Mouse (Mus musculus) splenic B cell, adult 2 months (primary cell): Measurements from ENCODE around the gene Ap1m1.

Experiments used
- DNase-seq: peaks from one replicate; pipeline ENCODE4 v3.0.0-alpha.2; 2011; ENCODE audit warnings: low read depth, low spot score
- H3K27me3 ChIP-seq: 2 replicates; pipeline ENCODE4 v1.6.1; 2012; ENCODE audit warnings: mild to moderate bottlenecking, low read length, moderate library complexity, mixed read lengths; ENCODE audit not compliant: control insufficient read depth, poor library complexity, insufficient read depth, severe bottlenecking
- H3K36me3 ChIP-seq: 2 replicates; pipeline ENCODE4 v1.6.1; 2012; ENCODE audit warnings: mild to moderate bottlenecking, low read length, moderate library complexity, mixed read lengths; ENCODE audit not compliant: control insufficient read depth, poor library complexity, insufficient read depth, severe bottlenecking

The Ap1m1 gene

GRCm38 (mm10) chr8:72220758-72221157 is 19.1 kb upstream of the Ap1m1 start:
- H3K27me3 ChIP-seq = no peaks in the 10 kb centered on the region
- H3K36me3 ChIP-seq = no peaks in the 10 kb centered on the region; the same call in 1 of the 2 replicates
- no peak for DNase-seq

DNA sequence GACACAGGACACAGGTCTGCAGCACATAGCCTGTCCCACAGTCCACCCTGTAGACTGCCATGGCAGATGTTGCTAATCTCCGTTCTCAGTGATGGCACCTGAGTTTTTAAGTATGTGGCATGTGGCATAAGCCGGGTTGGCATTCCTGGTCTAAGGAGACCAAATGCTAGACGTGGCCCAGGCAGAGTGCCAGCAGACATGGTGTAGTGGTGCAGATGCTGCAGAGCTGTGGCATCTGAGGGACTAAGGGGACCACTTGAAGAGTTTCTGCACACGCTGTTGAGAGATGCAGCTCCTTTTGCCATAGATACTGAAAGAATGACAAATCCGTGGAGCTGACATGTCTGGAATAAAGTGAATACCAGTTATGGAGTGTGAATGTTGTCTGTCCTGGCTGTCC is 17.2 kb upstream of the Ap1m1 start:
- no peak for DNase-seq
- Histone ChIP-seq H3K36me3 (no peaks in the 10 kb centered on the region; the same call in 1 of the 2 replicates), H3K27me3 (no peaks in the 10 kb centered on the region)

GRCm38 (mm10) chr8:72240403-72240763 is 565 bp downstream of the Ap1m1 start:
- Histone ChIP-seq H3K36me3 (peaks cover 2% of the 10 kb centered on the region; the same call in 1 of the 2 replicates), H3K27me3 (no peaks in the 10 kb centered on the region)
- DNase-seq = no peak

DNA sequence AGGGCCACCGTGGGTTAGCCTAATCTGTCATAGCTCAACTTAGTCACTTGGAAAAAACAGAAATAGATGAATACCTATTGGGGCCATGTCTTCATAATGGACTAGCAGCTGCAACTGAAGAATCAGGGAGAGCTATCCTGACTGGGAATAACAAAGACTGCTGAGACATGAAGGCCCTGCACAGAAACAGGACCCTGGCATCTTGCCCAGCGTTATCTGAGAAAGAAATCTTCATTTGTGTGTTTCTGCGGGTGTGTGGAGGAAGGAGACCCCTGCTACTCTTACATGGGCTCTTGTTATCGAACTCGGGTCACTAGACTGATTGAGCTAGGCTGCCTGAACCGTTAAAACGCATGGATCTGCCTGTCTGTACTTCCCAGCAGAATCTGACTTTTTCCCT is 1.1 kb downstream of the Ap1m1 start:
- Histone ChIP-seq H3K36me3 (peaks cover 2% of the 10 kb centered on the region; the same call in 1 of the 2 replicates), H3K27me3 (no peaks in the 10 kb centered on the region)
- no peak for DNase-seq

DNA sequence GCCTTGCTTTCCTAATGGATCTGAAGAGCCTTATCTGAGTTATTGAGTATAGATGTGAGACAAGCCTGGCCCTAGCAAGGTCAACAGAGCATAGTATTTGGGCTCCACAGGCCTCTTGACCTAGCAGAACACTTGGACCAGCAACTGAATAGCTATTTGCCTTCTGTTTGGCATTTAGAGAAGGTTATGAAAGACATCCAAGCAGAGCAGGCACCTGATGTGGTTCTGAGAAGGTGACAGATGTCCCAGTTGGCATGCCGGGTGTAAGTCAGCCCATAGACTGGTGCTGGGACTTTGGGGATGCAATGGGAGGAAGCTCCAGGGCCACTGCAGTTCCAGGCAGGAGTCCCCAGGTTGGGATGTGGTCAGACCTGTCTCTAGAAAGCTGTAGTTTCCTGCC is 2.4 kb downstream of the Ap1m1 start:
- DNase-seq = no peak
- Histone ChIP-seq H3K27me3 (no peaks in the 10 kb centered on the region), H3K36me3 (peaks cover 2% of the 10 kb centered on the region; the same call in 1 of the 2 replicates)

- no peak for DNase-seq
- no peaks in the 10 kb centered on the region for H3K27me3 ChIP-seq
- peaks cover 4% of the 10 kb centered on the region for H3K36me3 ChIP-seq
Observed at GRCm38 (mm10) chr8:72244610-72245009, 4.8 kb downstream of the Ap1m1 start.

GRCm38 (mm10) chr8:72257171-72257901 is 17.5 kb downstream of the Ap1m1 start:
- peak; percentile 69 for DNase-seq
- Histone ChIP-seq H3K36me3 (peaks cover 6% of the 10 kb centered on the region; the same call in 1 of the 2 replicates), H3K27me3 (no peaks in the 10 kb centered on the region)

DNA sequence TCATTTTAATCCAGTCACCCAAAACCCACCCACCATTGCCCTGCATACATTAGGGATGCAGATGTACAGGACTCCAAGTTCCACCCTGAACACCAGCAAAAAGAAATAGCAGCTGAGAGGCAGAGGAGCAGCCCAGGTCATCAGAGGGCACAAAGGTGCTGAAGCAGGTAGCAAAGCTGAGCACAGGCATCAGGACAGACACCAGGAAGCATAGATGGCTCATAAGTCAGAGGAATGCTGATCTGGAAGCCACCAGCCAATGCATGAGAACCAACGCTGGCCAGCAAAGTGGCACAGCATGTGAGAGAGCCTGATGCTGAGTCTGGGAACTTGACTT is 18.1 kb downstream of the Ap1m1 start:
- Histone ChIP-seq H3K36me3 (peaks cover 6% of the 10 kb centered on the region; the same call in 1 of the 2 replicates), H3K27me3 (no peaks in the 10 kb centered on the region)
- no peak for DNase-seq

DNA sequence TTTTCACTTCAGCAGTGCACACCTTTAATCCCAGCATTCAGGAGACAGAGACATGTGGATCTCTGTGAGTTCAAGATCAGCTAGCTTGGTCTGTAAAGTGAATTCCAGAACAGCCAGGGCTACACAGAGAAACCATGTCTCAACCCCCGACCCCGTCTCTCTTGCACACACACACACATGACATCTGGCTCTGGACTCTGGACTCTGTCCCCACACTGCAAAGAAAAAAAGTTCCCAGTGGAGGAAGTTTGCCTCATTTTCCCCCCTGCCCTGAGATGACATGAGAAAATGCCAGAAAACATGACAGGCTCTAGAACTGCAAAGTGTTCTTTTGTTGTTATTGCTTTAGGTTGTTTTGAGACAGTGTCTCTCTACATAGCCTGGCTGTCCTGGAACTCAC is 20.0 kb downstream of the Ap1m1 start:
- Histone ChIP-seq H3K36me3 (peaks cover 4% of the 10 kb centered on the region; the same call in 1 of the 2 replicates), H3K27me3 (no peaks in the 10 kb centered on the region)
- no peak for DNase-seq

GRCm38 (mm10) chr8:72260585-72260984 is 20.8 kb downstream of the Ap1m1 start:
- Histone ChIP-seq H3K27me3 (no peaks in the 10 kb centered on the region), H3K36me3 (peaks cover 2% of the 10 kb centered on the region; the same call in 1 of the 2 replicates)
- peak; percentile 50 for DNase-seq

DNA sequence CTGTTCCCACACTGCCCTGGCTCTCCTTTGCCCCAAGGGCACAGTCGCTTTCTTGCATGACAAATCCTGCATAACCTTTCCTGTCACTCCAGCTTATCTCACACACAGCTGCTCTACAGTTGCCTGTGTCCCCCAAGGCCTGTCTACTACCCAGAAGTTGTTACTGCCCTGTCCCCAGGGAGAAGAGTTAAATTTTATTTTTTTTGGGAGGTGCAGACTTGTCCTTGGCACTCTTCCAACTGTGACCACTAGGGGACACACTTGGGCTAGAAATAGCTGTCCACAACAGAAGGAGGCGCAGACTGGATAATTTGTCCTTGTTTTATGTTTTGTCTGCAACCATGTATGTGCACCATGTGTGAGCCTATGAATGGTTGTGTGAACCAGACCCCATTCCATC is 21.2 kb downstream of the Ap1m1 start:
- no peaks in the 10 kb centered on the region for H3K27me3 ChIP-seq
- peaks cover 2% of the 10 kb centered on the region; the same call in 1 of the 2 replicates for H3K36me3 ChIP-seq
- DNase-seq = peak; percentile 93

- no peak for DNase-seq
- H3K36me3 ChIP-seq = peaks cover 2% of the 10 kb centered on the region; the same call in 1 of the 2 replicates
- no peaks in the 10 kb centered on the region for H3K27me3 ChIP-seq
Observed at GRCm38 (mm10) chr8:72261431-72261830, 21.6 kb downstream of the Ap1m1 start.

DNA sequence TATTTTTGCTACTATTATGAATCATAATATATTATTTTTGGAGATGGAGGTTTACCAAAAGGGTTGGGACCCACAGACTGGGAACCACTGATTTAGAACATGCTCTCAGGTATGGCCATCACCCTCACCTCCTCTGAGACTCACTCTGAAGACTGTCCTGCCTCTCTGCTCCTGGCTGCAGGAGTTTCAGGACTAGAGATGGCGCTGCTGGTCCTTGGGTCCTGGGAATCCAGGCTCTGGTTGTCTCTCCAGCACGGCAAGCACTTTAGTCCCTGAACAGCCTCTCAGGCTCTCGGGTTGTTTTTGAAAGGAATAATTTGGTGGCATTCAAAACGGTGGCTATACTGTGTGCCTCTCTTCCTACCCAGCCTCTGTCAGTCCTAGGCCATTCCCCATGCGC is 22.1 kb downstream of the Ap1m1 start:
- H3K27me3 ChIP-seq = no peaks in the 10 kb centered on the region
- no peaks in the 10 kb centered on the region; the same call in 1 of the 2 replicates for H3K36me3 ChIP-seq
- DNase-seq = no peak

DNA sequence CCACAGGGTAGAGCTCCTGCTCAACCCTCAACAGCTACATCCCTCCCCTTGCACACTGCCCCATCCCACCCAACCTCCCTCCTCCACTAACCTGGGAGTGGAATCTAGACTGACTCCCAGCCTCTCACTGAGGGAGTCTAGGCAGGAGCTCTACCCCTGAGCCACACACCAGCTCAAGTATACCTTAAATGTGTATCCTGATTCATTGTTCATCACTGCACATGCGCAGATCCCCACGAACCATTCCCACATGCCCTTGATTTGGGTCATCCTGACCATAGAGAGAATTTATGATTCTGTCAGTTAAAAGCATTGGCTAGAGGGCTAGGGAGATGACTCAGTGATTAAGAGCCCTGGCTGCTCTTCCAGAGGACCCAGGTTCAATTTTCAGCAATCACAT is 22.9 kb downstream of the Ap1m1 start:
- H3K36me3 ChIP-seq = no peaks in the 10 kb centered on the region
- no peak for DNase-seq

GRCm38 (mm10) chr8:72263451-72263850 is 23.6 kb downstream of the Ap1m1 start:
- H3K36me3 ChIP-seq = no peaks in the 10 kb centered on the region
- H3K27me3 ChIP-seq = no peaks in the 10 kb centered on the region
- no peak for DNase-seq

More for the DNA sequence above, 22.9 kb downstream of the Ap1m1 start:
- no peaks in the 10 kb centered on the region for H3K27me3 ChIP-seq

DNA sequence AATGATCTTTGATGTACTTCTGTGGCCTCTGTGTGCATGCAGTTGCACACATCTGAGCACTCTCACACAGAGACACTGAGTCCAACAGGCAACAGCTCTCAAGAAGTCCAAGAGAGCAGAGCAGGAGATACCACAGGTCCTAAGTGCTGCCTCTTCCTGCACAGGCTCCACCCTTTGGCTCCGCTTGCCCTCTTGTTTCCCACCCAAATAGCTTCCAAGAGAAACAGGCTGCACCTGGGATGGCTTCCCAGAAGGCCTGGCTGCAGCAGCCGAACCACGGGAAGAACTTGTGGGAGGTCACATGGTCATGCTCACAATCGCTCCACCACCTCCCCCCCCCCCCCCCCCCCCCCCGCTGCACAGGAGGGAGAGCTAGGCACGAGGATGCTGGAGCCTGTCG is 25.5 kb downstream of the Ap1m1 start:
- no peak for DNase-seq
- H3K27me3 ChIP-seq = no peaks in the 10 kb centered on the region
- no peaks in the 10 kb centered on the region for H3K36me3 ChIP-seq
